Mouse (Mus musculus) kidney, postnatal 36 days (tissue): ENCODE data around the gene Elovl7.
A peak's percentile ranks its signal among the peaks of the same experiment; 100 is the strongest.

ENCODE experiments used
- DNase-seq, 2 experiments: peaks; one replicate each; pipeline ENCODE4 v3.0.0; 2021 to 2022; ENCODE audit warnings: mixed read lengths in 2 of 2

Gene Elovl7

GRCm38 (mm10) chr13:108303841-108304240 lies 89.6 kb downstream of the Elovl7 start:
- DNase-seq = no peak

- no peak for DNase-seq
Measured at GRCm38 (mm10) chr13:108304680-108305079, 90.5 kb downstream of the Elovl7 start.

GRCm38 (mm10) chr13:108315702-108316486 lies 101.7 kb downstream of the Elovl7 start, which contains the start of gene Depdc1b:
Depdc1b (plus strand) TSS chr13:108316332.
- peak; percentile 97 to 98 for DNase-seq

GRCm38 (mm10) chr13:108316487-108316903 lies 102.3 kb downstream of the Elovl7 start:
- no peak for DNase-seq

GRCm38 (mm10) chr13:108317414-108317813 lies 103.2 kb downstream of the Elovl7 start:
- no peak for DNase-seq

GRCm38 (mm10) chr13:108319028-108319427 lies 104.8 kb downstream of the Elovl7 start:
- peak in 1 of 2 experiments; percentile 46 for DNase-seq

- DNase-seq = no peak
Measured at GRCm38 (mm10) chr13:108320216-108320615, 106.0 kb downstream of the Elovl7 start.

- no peak for DNase-seq
Measured at GRCm38 (mm10) chr13:108322466-108322865, 108.3 kb downstream of the Elovl7 start.

GRCm38 (mm10) chr13:108323317-108323716 lies 109.1 kb downstream of the Elovl7 start:
- no peak for DNase-seq

GRCm38 (mm10) chr13:108323866-108324829 lies 109.9 kb downstream of the Elovl7 start:
- peak; percentile 63 to 74 for DNase-seq

GRCm38 (mm10) chr13:108325871-108326270 lies 111.7 kb downstream of the Elovl7 start:
- peak; percentile 68 to 73 for DNase-seq

- peak; percentile 91 to 92 for DNase-seq
Measured at GRCm38 (mm10) chr13:108326351-108326750, 112.1 kb downstream of the Elovl7 start.

- DNase-seq = no peak
Measured at GRCm38 (mm10) chr13:108327047-108327446, 112.8 kb downstream of the Elovl7 start.

- DNase-seq = no peak
Measured at GRCm38 (mm10) chr13:108328406-108329180, 114.4 kb downstream of the Elovl7 start.

GRCm38 (mm10) chr13:108329693-108330092 lies 115.5 kb downstream of the Elovl7 start:
- DNase-seq = no peak
